8 mouse cellular contexts compared by ENCODE assay signal in genomic region chr7:73374727-73375126, GRCm38 (mm10). TPM values are rescaled to one million over a fixed set of nuclear protein-coding genes. Genes with fewer than 3 reads are reported as not detected.
DNase-seq lines count a peak whose midpoint lies in the region; ATAC-seq lines count a peak whose summit lies in the region.

No protein-coding gene starts in this region.

- H3K36me3 ChIP-seq in embryonic facial prominence, embryonic 13.5 days: no peaks in the 10 kb centered on the region
- no peaks in the 10 kb centered on the region for H3K36me3 ChIP-seq in heart, embryonic 16.5 days (ENCODE audit: control insufficient read depth, insufficient read depth)
- H3K36me3 ChIP-seq in limb, embryonic 10.5 days: no peaks in the 10 kb centered on the region
- no peaks in the 10 kb centered on the region for H3K36me3 ChIP-seq in neural tube, embryonic 14.5 days (ENCODE audit: control insufficient read depth, insufficient read depth, low read length)

- peak overlapping the region; percentile 66 for H3K4me3 ChIP-seq in embryonic facial prominence, embryonic 13.5 days
- H3K4me3 ChIP-seq in heart, embryonic 16.5 days (ENCODE audit: low read length): peak overlapping the region; percentile 66
- H3K4me3 ChIP-seq in limb, embryonic 10.5 days: peak overlapping the region; percentile 64
- peak overlapping the region; percentile 73 for H3K4me3 ChIP-seq in neural tube, embryonic 14.5 days (ENCODE audit: low read depth, low read length)

- peak; percentile 69 to 84 for DNase-seq in left cerebral cortex, postnatal 10 days (ENCODE audit: extremely low spot score in 1 of 2, low spot score in 2 of 2)
- DNase-seq in left cerebral cortex, adult 8-10 months (ENCODE audit: low spot score in 2 of 2): no peak
- DNase-seq in limb, embryonic 10.5 days (ENCODE audit: low spot score): peak; percentile 48
- DNase-seq in thymus, postnatal 0 days (ENCODE audit: low spot score): no peak
- DNase-seq in thymus, postnatal 36 days: no peak

- no peak for ATAC-seq in embryonic facial prominence, embryonic 13.5 days (ENCODE audit: insufficient number of reproducible peaks, insufficient read depth, low FRiP score, low TSS enrichment, low read depth)
- ATAC-seq in heart, embryonic 16.5 days (replicated peaks; ENCODE audit: extremely low read depth, insufficient read depth, low FRiP score): peak; percentile 33; the same call in 1 of the 2 replicates
- ATAC-seq in neural tube, embryonic 14.5 days (ENCODE audit: low read depth): peak; percentile 68

- no peak overlapping the region for H3K9ac ChIP-seq in embryonic facial prominence, embryonic 13.5 days
- H3K9ac ChIP-seq in heart, embryonic 16.5 days (ENCODE audit: low read length): peak overlapping the region; percentile 76
- H3K9ac ChIP-seq in neural tube, embryonic 14.5 days (replicated peaks; ENCODE audit: low read depth, low read length): peak overlapping the region; percentile 95; the same call in 1 of the 2 replicates

- no peaks in the 10 kb centered on the region for H3K9me3 ChIP-seq in embryonic facial prominence, embryonic 13.5 days
- H3K9me3 ChIP-seq in heart, embryonic 16.5 days (replicated peaks; ENCODE audit: control insufficient read depth, low read length): no peaks in the 10 kb centered on the region
- H3K9me3 ChIP-seq in limb, embryonic 10.5 days (replicated peaks): no peaks in the 10 kb centered on the region
- H3K9me3 ChIP-seq in neural tube, embryonic 14.5 days (ENCODE audit: control insufficient read depth, low read length): no peaks in the 10 kb centered on the region

- peaks cover 34% of the 10 kb centered on the region for H3K4me1 ChIP-seq in embryonic facial prominence, embryonic 13.5 days
- H3K4me1 ChIP-seq in heart, embryonic 16.5 days (ENCODE audit: control insufficient read depth, insufficient read depth, low read length): peaks cover 17% of the 10 kb centered on the region
- peaks cover 38% of the 10 kb centered on the region for H3K4me1 ChIP-seq in limb, embryonic 10.5 days
- H3K4me1 ChIP-seq in neural tube, embryonic 14.5 days (ENCODE audit: control insufficient read depth, insufficient read depth, low read length): peaks cover 25% of the 10 kb centered on the region; the same call in 1 of the 2 replicates

- H3K27me3 ChIP-seq in embryonic facial prominence, embryonic 13.5 days: peaks cover 98% of the 10 kb centered on the region
- H3K27me3 ChIP-seq in heart, embryonic 16.5 days (ENCODE audit: control insufficient read depth, insufficient read depth, low read length): peaks cover 55% of the 10 kb centered on the region
- H3K27me3 ChIP-seq in limb, embryonic 10.5 days (ENCODE audit: low read depth, poor library complexity, severe bottlenecking): peaks cover 91% of the 10 kb centered on the region
- no peaks in the 10 kb centered on the region; the same call in 1 of the 2 replicates for H3K27me3 ChIP-seq in neural tube, embryonic 14.5 days (ENCODE audit: control insufficient read depth, insufficient read depth, low read length)

- 1% methylated on average over 14 of the region's 14 CpGs for WGBS in embryonic facial prominence, embryonic 13.5 days
- WGBS in heart, embryonic 16.5 days: 4% methylated on average over 14 of the region's 14 CpGs
- 1% methylated on average over 14 of the region's 14 CpGs for WGBS in limb, embryonic 10.5 days
- WGBS in neural tube, embryonic 14.5 days: under 1% methylated on average over 14 of the region's 14 CpGs

- peak overlapping the region; percentile 100 for H3K4me2 ChIP-seq in embryonic facial prominence, embryonic 13.5 days
- H3K4me2 ChIP-seq in heart, embryonic 16.5 days (ENCODE audit: low read depth, low read length): peak overlapping the region; percentile 99
- peak overlapping the region; percentile 79 for H3K4me2 ChIP-seq in neural tube, embryonic 14.5 days (ENCODE audit: low read depth, low read length)

- no peak overlapping the region for H3K27ac ChIP-seq in embryonic facial prominence, embryonic 13.5 days
- no peak overlapping the region for H3K27ac ChIP-seq in heart, embryonic 16.5 days (ENCODE audit: low read length)
- H3K27ac ChIP-seq in limb, embryonic 10.5 days: 0 out of 2 replicates have a peak overlapping the region, but pooled peaks have one; percentile 88
- peak overlapping the region; percentile 92 for H3K27ac ChIP-seq in neural tube, embryonic 14.5 days (ENCODE audit: low read depth, low read length)

- intact Hi-C loops in left cerebral cortex, postnatal 10 days (cut with DNase I): loop anchor here (5.0 kb wide), 4 partner anchors 47 to 347 kb away; no protein-coding TSS in a partner anchor

RNA-seq across cellular contexts. Expression of gene Rgma, which starts 0.6 kb away (rescaled TPM):
- total RNA-seq in left cerebral cortex, postnatal 10 days (2021): 100 to 1,000 TPM; 151 to 153 TPM
- 10 to 100 TPM; 63.8 to 70.3 (median 64.4) TPM for total RNA-seq in left cerebral cortex, adult 8-10 months (2022)
- polyA plus RNA-seq in embryonic facial prominence, embryonic 13.5 days (2015; fragmentation: Nextera tagmentation; extraction: Ambion mirVana): 21.8 and 23.6 TPM in 2 replicates
- polyA plus RNA-seq in heart, embryonic 16.5 days (2015; fragmentation: Nextera tagmentation; extraction: Ambion mirVana): 3.6 and 4.4 TPM in 2 replicates
- 20.1 and 26.8 TPM in 2 replicates for polyA plus RNA-seq in limb, embryonic 10.5 days (2016; fragmentation: Nextera tagmentation; extraction: Ambion mirVana)
- 46.6 and 58.4 TPM in 2 replicates for polyA plus RNA-seq in neural tube, embryonic 14.5 days (2014; fragmentation: Nextera tagmentation; extraction: Ambion mirVana)
- polyA plus RNA-seq in thymus, postnatal 0 days (2015; fragmentation: Nextera tagmentation; extraction: Ambion mirVana): 1.6 and 1.7 TPM in 2 replicates

Comparison
In these comparisons a context has a peak if more than half of its experiments do, and no peak if none do; other contexts are left out.
1. DNase-seq: peak in left cerebral cortex, postnatal 10 days (2 of 2) and limb, embryonic 10.5 days (single experiment); none in left cerebral cortex, adult 8-10 months (0 of 2), thymus, postnatal 0 days (single experiment) and thymus, postnatal 36 days (0 of 2).
2. H3K27ac ChIP-seq: peak in limb, embryonic 10.5 days (single experiment) and neural tube, embryonic 14.5 days (single experiment); none in embryonic facial prominence, embryonic 13.5 days (single experiment) and heart, embryonic 16.5 days (single experiment).
3. Peak in every context shown above with its lines, with median percentiles within 50 percentile points of each other: H3K4me2 ChIP-seq and H3K4me3 ChIP-seq.